Mouse (Mus musculus) forelimb bud, embryonic 11.5 days (tissue): ENCODE data around the gene Inf2.

ENCODE experiments used
- DNase-seq: peaks from one replicate; pipeline ENCODE4 v3.0.0-alpha.2; 2012; ENCODE audit warnings: low read depth, low spot score

Gene Inf2

GRCm38 (mm10) chr12:112594989-112595388, 6.4 kb downstream of the Inf2 start:
- no peak for DNase-seq

GRCm38 (mm10) chr12:112595626-112596025, 7.0 kb downstream of the Inf2 start:
- DNase-seq = no peak

- DNase-seq = peak; percentile 21
These were observed 7.9 kb downstream of the Inf2 start for GRCm38 (mm10) chr12:112596454-112596853.

GRCm38 (mm10) chr12:112596891-112597500, 8.4 kb downstream of the Inf2 start:
- no peak for DNase-seq

- DNase-seq = no peak
These were observed 9.0 kb downstream of the Inf2 start for GRCm38 (mm10) chr12:112597618-112598017.

- DNase-seq = no peak
These were observed 10.6 kb downstream of the Inf2 start for GRCm38 (mm10) chr12:112599198-112599597.

- no peak for DNase-seq
These were observed 11.5 kb downstream of the Inf2 start for GRCm38 (mm10) chr12:112599942-112600611.

GRCm38 (mm10) chr12:112604022-112604421, 15.4 kb downstream of the Inf2 start:
- DNase-seq = no peak

GRCm38 (mm10) chr12:112604709-112605649, 16.4 kb downstream of the Inf2 start:
- no peak for DNase-seq

- DNase-seq = peak; percentile 54
These were observed 17.2 kb downstream of the Inf2 start for GRCm38 (mm10) chr12:112605766-112606165.

- no peak for DNase-seq
These were observed 18.4 kb downstream of the Inf2 start for GRCm38 (mm10) chr12:112606998-112607397.

GRCm38 (mm10) chr12:112609031-112609430, 20.4 kb downstream of the Inf2 start:
- DNase-seq = no peak

GRCm38 (mm10) chr12:112616668-112617067, 28.1 kb downstream of the Inf2 start:
- no peak for DNase-seq

GRCm38 (mm10) chr12:112617184-112617583, 28.6 kb downstream of the Inf2 start:
- DNase-seq = no peak

- DNase-seq = peak; percentile 77
These were observed 29.4 kb downstream of the Inf2 start for GRCm38 (mm10) chr12:112617898-112618380.

- no peak for DNase-seq
These were observed 30.5 kb downstream of the Inf2 start for GRCm38 (mm10) chr12:112618981-112619685.

GRCm38 (mm10) chr12:112619686-112620353, 31.2 kb downstream of the Inf2 start, which contains the start of gene Adssl1:
Gene Adssl1, plus strand, starts transcription at chr12:112620045.
- no peak for DNase-seq

- no peak for DNase-seq
These were observed 31.9 kb downstream of the Inf2 start for GRCm38 (mm10) chr12:112620354-112621061.

- no peak for DNase-seq
These were observed 33.3 kb downstream of the Inf2 start for GRCm38 (mm10) chr12:112621900-112622299.

GRCm38 (mm10) chr12:112623742-112624141, 35.2 kb downstream of the Inf2 start:
- DNase-seq = peak; percentile 58
